ENCODE assay signal across 14 mouse cellular contexts in genomic region chr11:23400978-23401776, GRCm38 (mm10).
DNase-seq lines count a peak whose midpoint lies in the region; ATAC-seq and TF ChIP-seq lines count a peak whose summit lies in the region.
"Had no signal": no experiment of that assay in that cellular context is flagged by ENCODE, and none has a peak within 500 bp of the region (broad histone marks: within the 10 kb centered on the region; RNA-seq: fewer than 3 reads in every experiment).

No protein-coding gene starts in this region.

- TF ChIP-seq CTCF in liver, embryonic 14.5 days (IDR thresholded peaks at IDR 0.05; ENCODE audit: low read depth): peak; percentile 29

- no peak overlapping the region for H3K4me2 ChIP-seq in liver, embryonic 14.5 days (ENCODE audit: low read depth)
- H3K4me2 ChIP-seq: kidney, embryonic 15.5 days; liver, embryonic 13.5 days had no signal

- no peak overlapping the region for H3K27ac ChIP-seq in liver, embryonic 14.5 days
- H3K27ac ChIP-seq: heart, embryonic 10.5 days; hindbrain, embryonic 10.5 days; kidney, embryonic 15.5 days; liver, embryonic 13.5 days had no signal

- TF ChIP-seq EP300 in liver, embryonic 14.5 days (IDR thresholded peaks at IDR 0.05; ENCODE audit: low read depth): no peak

- WGBS in liver, embryonic 14.5 days (ENCODE audit: insufficient replicate concordance): 88% methylated on average over 12 of the region's 12 CpGs

- peak; percentile 27 for DNase-seq in CD4-positive, CD25-positive, alpha-beta regulatory T cell, adult 2 months (ENCODE audit: low read depth, low spot score)
- DNase-seq in liver, embryonic 14.5 days (ENCODE audit: low read depth in 3 of 3, low spot score in 3 of 3): no peak
- DNase-seq in liver (no peak), WW6 (ENCODE audit: low read depth, low spot score) (peak; percentile 13)
- peak; percentile 16 for DNase-seq in induced T-regulatory cell, adult 2 months (ENCODE audit: low read depth)
- DNase-seq in frontal cortex, postnatal 36 days (ENCODE audit: low spot score in 2 of 2): no peak
- no peak for DNase-seq in left cerebral cortex, adult 8-10 months (ENCODE audit: low spot score in 2 of 2)
- DNase-seq: liver, embryonic 13.5 days; thymus, adult 18-20 months had no signal

- H3K9ac ChIP-seq in liver, embryonic 14.5 days (replicated peaks): no peak overlapping the region
- H3K9ac ChIP-seq: kidney, embryonic 15.5 days; liver, embryonic 13.5 days had no signal

- no peaks in the 10 kb centered on the region for H3K9me3 ChIP-seq in liver, embryonic 14.5 days (ENCODE audit: control insufficient read depth, low read length)
- H3K9me3 ChIP-seq: heart, embryonic 10.5 days; hindbrain, embryonic 10.5 days; kidney, embryonic 15.5 days; liver, embryonic 13.5 days had no signal

- H3K4me3 ChIP-seq in liver, embryonic 14.5 days (ENCODE audit: insufficient read depth in 1 of 2, low read depth in 2 of 2, low read length in 2 of 2): no peak overlapping the region
- H3K4me3 ChIP-seq: heart, embryonic 10.5 days; hindbrain, embryonic 10.5 days; kidney, embryonic 15.5 days; liver, embryonic 13.5 days had no signal

- H3K27me3 ChIP-seq in liver, embryonic 14.5 days (ENCODE audit: control insufficient read depth, insufficient read depth, low read length): no peaks in the 10 kb centered on the region
- H3K27me3 ChIP-seq: kidney, embryonic 15.5 days; liver, embryonic 13.5 days had no signal

- peaks cover 13% of the 10 kb centered on the region for H3K36me3 ChIP-seq in liver, embryonic 14.5 days (replicated peaks; ENCODE audit: control insufficient read depth, insufficient read depth, low read depth)

- ATAC-seq in CD4-positive, CD25-positive, alpha-beta regulatory T cell, adult 4 months: no peak
- ATAC-seq in liver, embryonic 14.5 days (ENCODE audit: insufficient read depth): no peak
- ATAC-seq: activated CD4-positive, CD25-positive, alpha-beta regulatory T cell, adult 4 months had no signal

- no peaks in the 10 kb centered on the region for H3K4me1 ChIP-seq in liver, embryonic 14.5 days (replicated peaks; ENCODE audit: control insufficient read depth in 2 of 2, insufficient read depth in 2 of 2, low read length in 1 of 2)
- H3K4me1 ChIP-seq: heart, embryonic 10.5 days; hindbrain, embryonic 10.5 days; kidney, embryonic 15.5 days; liver, embryonic 13.5 days had no signal

Comparison
In these comparisons a context has a peak if more than half of its experiments do, and no peak if none do; other contexts are left out.
1. DNase-seq: peak in CD4-positive, CD25-positive, alpha-beta regulatory T cell, adult 2 months (single experiment), WW6 (single experiment) and induced T-regulatory cell, adult 2 months (single experiment); none in liver, embryonic 14.5 days (0 of 3), liver (single experiment), frontal cortex, postnatal 36 days (0 of 2) and left cerebral cortex, adult 8-10 months (0 of 2).